Mouse (Mus musculus): ENCODE results near the gene Gtf2e1.

The Gtf2e1 gene

GRCm38 (mm10) chr16:37540776-37541175 lies 1.2 kb upstream of the Gtf2e1 start:
- peak in 1 of 2 experiments; percentile 4 for DNase-seq

DNA sequence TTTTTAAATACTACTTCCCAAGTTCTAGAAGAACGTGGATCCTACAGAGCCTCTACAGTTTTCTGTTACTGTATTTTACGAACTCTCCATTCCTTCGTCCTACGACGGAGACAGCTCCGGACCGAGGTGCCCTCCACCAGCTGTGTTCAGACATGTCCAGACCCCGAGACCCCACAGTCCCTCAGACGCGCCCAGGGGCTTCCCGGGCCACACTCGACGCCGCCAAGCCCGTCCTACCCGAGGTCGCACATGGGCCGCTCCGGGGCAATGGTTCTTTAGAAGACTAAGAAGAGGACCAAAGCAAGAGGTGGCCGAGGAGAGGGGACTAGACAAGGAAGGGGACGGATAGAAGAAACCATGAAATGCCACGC lies 364 bp downstream of the Gtf2e1 start:
- no peak for DNase-seq

DNA sequence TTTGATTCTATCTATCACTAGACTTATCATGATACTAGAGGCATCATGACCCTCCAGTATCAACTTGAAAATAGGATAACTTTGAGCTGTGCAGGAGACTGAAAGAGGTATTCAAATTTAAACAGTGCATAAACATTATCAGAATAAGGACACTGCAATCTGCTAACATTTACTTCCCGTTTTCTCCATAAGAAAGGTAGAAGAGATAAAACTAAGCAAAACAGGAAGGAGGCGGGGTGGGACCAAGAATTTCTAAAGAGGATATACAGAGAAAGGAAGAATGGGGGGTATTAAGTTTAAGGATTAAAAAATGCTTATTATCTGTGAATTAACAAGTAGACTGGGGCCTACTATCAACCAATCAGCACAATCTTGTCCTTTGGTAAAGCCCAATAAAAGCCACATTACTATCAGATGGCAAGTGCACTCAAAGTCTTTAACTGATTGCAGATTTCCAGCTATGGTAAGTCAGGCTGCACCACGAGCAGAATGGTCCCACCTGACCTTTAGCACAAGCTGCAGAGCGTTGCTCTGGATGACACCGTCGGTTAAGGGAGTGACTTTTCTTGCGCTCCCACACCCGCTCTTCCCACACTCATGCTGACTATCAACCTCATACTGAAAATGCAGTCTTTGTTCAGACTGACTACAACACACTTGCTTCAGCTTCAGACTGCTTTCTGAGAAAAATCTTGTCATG lies 6.1 kb downstream of the Gtf2e1 start:
- no peak for DNase-seq

GRCm38 (mm10) chr16:37532046-37532445 lies 7.5 kb downstream of the Gtf2e1 start:
- DNase-seq = no peak

- no peak for DNase-seq
Measured at GRCm38 (mm10) chr16:37530170-37530569, 9.4 kb downstream of the Gtf2e1 start.

GRCm38 (mm10) chr16:37526688-37527223 lies 12.8 kb downstream of the Gtf2e1 start:
- DNase-seq = no peak

GRCm38 (mm10) chr16:37525121-37525520 lies 14.5 kb downstream of the Gtf2e1 start:
- DNase-seq = no peak

GRCm38 (mm10) chr16:37522100-37522697 lies 17.4 kb downstream of the Gtf2e1 start:
- no peak for DNase-seq

GRCm38 (mm10) chr16:37520190-37521040 lies 19.2 kb downstream of the Gtf2e1 start:
- no peak for DNase-seq

GRCm38 (mm10) chr16:37519721-37520120 lies 19.9 kb downstream of the Gtf2e1 start:
- DNase-seq = no peak

- no peak for DNase-seq
Measured at GRCm38 (mm10) chr16:37518662-37519061, 20.9 kb downstream of the Gtf2e1 start.

- DNase-seq = no peak
Measured at GRCm38 (mm10) chr16:37517596-37518211, 21.9 kb downstream of the Gtf2e1 start.

DNA sequence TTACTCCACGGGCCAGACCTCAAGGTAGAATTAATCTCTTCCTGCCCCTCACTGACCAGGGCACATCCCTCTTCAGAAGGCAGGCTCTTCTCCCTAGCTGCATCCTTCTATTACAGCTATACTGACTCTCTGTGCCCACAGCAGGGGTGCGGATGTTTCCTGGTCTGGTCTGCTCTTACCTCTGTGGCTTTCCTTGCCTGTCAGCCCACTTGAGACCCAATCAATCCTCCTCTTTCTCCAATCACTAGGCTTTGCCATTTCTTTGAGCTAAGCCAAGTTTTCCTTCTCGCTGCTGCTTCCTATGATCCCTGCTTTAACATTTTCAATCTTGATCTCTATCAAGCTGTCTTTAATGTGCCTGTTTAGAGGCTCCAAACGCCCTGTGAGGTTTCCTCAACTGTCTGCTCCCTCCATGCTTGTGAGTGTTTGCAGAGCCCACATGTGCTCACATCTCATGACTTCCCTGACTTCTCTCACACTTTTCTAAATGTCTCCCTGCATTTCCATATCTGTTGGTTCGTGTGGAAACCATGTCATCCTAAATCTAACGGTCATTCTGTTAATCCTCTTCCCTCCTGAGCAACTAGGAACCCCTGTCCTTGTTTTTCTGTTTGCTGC lies 23.1 kb downstream of the Gtf2e1 start:
- no peak for DNase-seq

DNA sequence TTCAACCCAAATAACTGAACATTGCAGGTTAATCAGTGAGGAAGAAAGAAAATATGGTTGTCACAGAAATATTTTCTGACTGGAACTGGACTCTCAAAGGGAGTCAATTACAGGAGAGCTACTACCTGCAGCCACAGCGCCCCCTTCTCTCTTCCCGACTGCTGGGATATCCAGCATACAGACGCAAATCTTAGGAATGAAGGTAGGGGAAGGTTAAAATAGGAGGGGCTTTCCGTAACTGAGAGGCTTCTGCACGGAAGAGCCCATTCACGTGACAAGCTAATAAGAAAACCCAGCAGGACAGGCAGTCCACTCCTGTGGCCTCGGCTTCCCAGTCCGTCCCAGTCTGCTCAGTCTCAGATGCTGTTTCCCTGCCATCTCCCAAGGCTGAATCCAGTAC lies 24.9 kb downstream of the Gtf2e1 start:
- no peak for DNase-seq

GRCm38 (mm10) chr16:37511489-37511888 lies 28.1 kb downstream of the Gtf2e1 start:
- DNase-seq = no peak

- no peak for DNase-seq
Measured at GRCm38 (mm10) chr16:37506751-37507150, 32.8 kb downstream of the Gtf2e1 start.

- no peak for DNase-seq
Measured at GRCm38 (mm10) chr16:37504517-37504916, 35.1 kb downstream of the Gtf2e1 start.

- DNase-seq = no peak
Measured at GRCm38 (mm10) chr16:37498581-37498980, 41.0 kb downstream of the Gtf2e1 start.

GRCm38 (mm10) chr16:37495017-37495416 lies 44.6 kb downstream of the Gtf2e1 start:
- no peak for DNase-seq

- no peak for DNase-seq
Measured at GRCm38 (mm10) chr16:37486826-37487612, 52.6 kb downstream of the Gtf2e1 start.

Measured in thymus, postnatal 36 days (tissue).